Mouse (Mus musculus) heart, adult 18-20 months (tissue): Measurements from ENCODE around the gene Mafg. TPM values are rescaled to one million over a fixed set of nuclear protein-coding genes. Genes with fewer than 3 reads are reported as not detected.

Source experiments
- DNase-seq, 2 experiments: peaks; one replicate each; pipeline ENCODE4 v3.0.0; 2021 to 2022; ENCODE audit warnings: mixed read lengths in 1 of 2
- total RNA-seq, 2 experiments: library from RNA; stranded (reverse); gene quantifications; 2 replicates each; pipeline ENCODE4 v1.2.3; 2021

Gene Mafg
- total RNA-seq, 2 experiments from 2014 or later: 33.7 to 35.7 TPM

- DNase-seq: peak; percentile 57 to 75
These were observed 9.3 kb downstream of the Mafg start for GRCm38 (mm10) chr11:120623961-120624679.

- no peak for DNase-seq
These were observed 10.6 kb downstream of the Mafg start for GRCm38 (mm10) chr11:120622805-120623204.

- no peak for DNase-seq
These were observed 13.2 kb downstream of the Mafg start for GRCm38 (mm10) chr11:120620195-120620594.

- no peak for DNase-seq
These were observed 14.5 kb downstream of the Mafg start for GRCm38 (mm10) chr11:120618619-120619535.

- DNase-seq: peak; percentile 90 to 93
These were observed 15.8 kb downstream of the Mafg start, which contains the start of gene Pcyt2 for GRCm38 (mm10) chr11:120617519-120618112. Gene Pcyt2 (minus strand): TSS chr11:120617936.

- DNase-seq: no peak
These were observed 16.6 kb downstream of the Mafg start for GRCm38 (mm10) chr11:120616617-120617294.

GRCm38 (mm10) chr11:120615606-120616203 lies 17.7 kb downstream of the Mafg start:
- DNase-seq: no peak

GRCm38 (mm10) chr11:120615167-120615566 lies 18.2 kb downstream of the Mafg start:
- no peak for DNase-seq

GRCm38 (mm10) chr11:120613976-120614375 lies 19.4 kb downstream of the Mafg start:
- no peak for DNase-seq

- DNase-seq: no peak
These were observed 19.9 kb downstream of the Mafg start for GRCm38 (mm10) chr11:120613481-120613972.

- peak; percentile 67 to 80 for DNase-seq
These were observed 20.6 kb downstream of the Mafg start for GRCm38 (mm10) chr11:120612763-120613162.

- DNase-seq: no peak
These were observed 22.8 kb downstream of the Mafg start for GRCm38 (mm10) chr11:120610477-120611046.

- no peak for DNase-seq
These were observed 24.1 kb downstream of the Mafg start for GRCm38 (mm10) chr11:120609250-120609649.

GRCm38 (mm10) chr11:120608241-120609034 lies 25.0 kb downstream of the Mafg start, which contains the start of gene Npb:
Gene Npb (plus strand): TSS chr11:120608477.
- DNase-seq: peak in 1 of 2 experiments; percentile 3

- DNase-seq: peak in 1 of 2 experiments; percentile 4
These were observed 26.6 kb downstream of the Mafg start for GRCm38 (mm10) chr11:120606764-120607163.

- DNase-seq: no peak
These were observed 27.7 kb downstream of the Mafg start for GRCm38 (mm10) chr11:120605667-120606066.

- DNase-seq: no peak
These were observed 29.9 kb downstream of the Mafg start for GRCm38 (mm10) chr11:120603545-120603944.

GRCm38 (mm10) chr11:120600716-120601115 lies 32.7 kb downstream of the Mafg start:
- DNase-seq: no peak

- no peak for DNase-seq
These were observed 34.3 kb downstream of the Mafg start for GRCm38 (mm10) chr11:120598990-120599549.
